Mouse (Mus musculus) liver, embryonic 16.5 days (tissue): ENCODE results near the gene Hspa1a. TPM values are rescaled to one million over a fixed set of nuclear protein-coding genes. Genes with fewer than 3 reads are reported as not detected.
"Not testable (repeated sequence)": the region's sequence is repeated elsewhere in the genome, so short reads cannot be mapped to it uniquely, and the experiment has no call there.

ENCODE experiments used
- ATAC-seq: fragments of 200-750 bp; cut with Nextera tagmentation; 2 replicates; pipeline ENCODE4 v1.8.0; 2017; ENCODE audit warnings: low read depth, mild to moderate bottlenecking, moderate number of reproducible peaks, moderate library complexity
- H3K27ac ChIP-seq: fragments of 300-500 bp; sonication (generic); 2 replicates; pipeline ENCODE4 v1.5.1; 2014; ENCODE audit warnings: mild to moderate bottlenecking, low read length
- H3K27me3 ChIP-seq: fragments of 300-500 bp; sonication (generic); 2 replicates; pipeline ENCODE4 v1.6.1; 2014; ENCODE audit warnings: low read depth, low read length, mixed read lengths; ENCODE audit not compliant: control insufficient read depth, insufficient read depth
- H3K36me3 ChIP-seq: fragments of 300-500 bp; sonication (generic); 2 replicates; pipeline ENCODE4 v1.6.1; 2014; ENCODE audit warnings: mild to moderate bottlenecking; ENCODE audit not compliant: control insufficient read depth, insufficient read depth
- H3K4me1 ChIP-seq: fragments of 300-500 bp; sonication (generic); 2 replicates; pipeline ENCODE4 v1.6.1; 2014; ENCODE audit warnings: low read depth, low read length, mixed read lengths; ENCODE audit not compliant: control insufficient read depth
- H3K4me2 ChIP-seq: fragments of 300-500 bp; sonication (generic); 2 replicates; pipeline ENCODE4 v1.6.1; 2014; ENCODE audit warnings: low read depth, low read length, mixed read lengths
- H3K4me3 ChIP-seq: fragments of 300-500 bp; sonication (generic); 2 replicates; pipeline ENCODE4 v1.5.1; 2014; ENCODE audit warnings: low read depth, mild to moderate bottlenecking, low read length
- H3K9ac ChIP-seq: fragments of 300-500 bp; sonication (generic); 2 replicates; pipeline ENCODE4 v1.6.1; 2014; ENCODE audit warnings: low read depth, low read length
- H3K9me3 ChIP-seq: fragments of 300-500 bp; sonication (generic); replicated peaks from 2 replicates; pipeline ENCODE4 v1.6.1; 2016; ENCODE audit warnings: low read length; ENCODE audit not compliant: control insufficient read depth
- WGBS: fragments of 180-500 bp; shearing (Covaris S2); extraction: QIAGEN DNeasy Blood & Tissue Kit; methylation state at CpG from one replicate; pipeline ENCODE4 v1.1.7; 2014; ENCODE audit not compliant: insufficient replicate concordance; 5-methylcytosine and 5-hydroxymethylcytosine counted together
- polyA plus RNA-seq: library from polyadenylated mRNA; unstranded; fragments of >200 nt; fragmentation: Nextera tagmentation; extraction: Ambion mirVana; gene quantifications from 2 replicates; pipeline ENCODE4 v1.2.1, GENCODE M21; 2015

Hspa1a gene
- polyA plus RNA-seq, 1 experiment from 2014 or later, result 0.87 TPM

GRCm38 (mm10) chr17:34954831-34955230 lies 17.1 kb downstream of the Hspa1a start:
- no peak overlapping the region for H3K4me3 ChIP-seq
- no peak overlapping the region for H3K9ac ChIP-seq
- H3K9me3 ChIP-seq, result no peaks in the 10 kb centered on the region
- peaks cover 18% of the 10 kb centered on the region for H3K4me1 ChIP-seq
- no peak overlapping the region for H3K27ac ChIP-seq
- 0 out of 2 replicates have a peak, but pooled peaks cover 3% of the 10 kb centered on the region for H3K36me3 ChIP-seq
- WGBS, result 79% methylated on average over 4 of the region's 4 CpGs
- no peak overlapping the region for H3K4me2 ChIP-seq
- H3K27me3 ChIP-seq, result peaks cover 10% of the 10 kb centered on the region
- ATAC-seq, result no peak

GRCm38 (mm10) chr17:34953904-34954303 lies 18.1 kb downstream of the Hspa1a start:
- ATAC-seq, result no peak

DNA sequence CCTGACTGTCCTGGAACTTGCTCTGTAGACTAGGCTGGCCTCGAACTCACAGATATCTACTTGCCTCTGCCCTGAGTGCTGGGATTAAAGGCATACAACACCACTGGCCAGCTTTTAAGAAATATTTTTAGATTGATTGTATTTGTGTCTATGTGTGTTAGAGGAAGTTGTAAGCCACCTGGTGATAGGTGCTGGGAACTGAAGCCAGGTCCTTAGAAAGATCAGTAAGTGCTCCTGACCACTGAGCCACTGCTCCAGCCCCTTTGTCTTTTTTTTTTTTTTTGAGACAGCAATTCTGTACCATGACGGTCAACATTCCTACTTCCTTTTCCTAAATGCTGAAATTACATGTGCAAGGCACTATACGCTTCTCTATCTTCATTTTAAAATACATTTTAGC lies 18.7 kb downstream of the Hspa1a start:
- Histone ChIP-seq H3K27me3 (peaks cover 7% of the 10 kb centered on the region), H3K4me1 (peaks cover 14% of the 10 kb centered on the region), H3K4me3 (no peak overlapping the region), H3K36me3 (0 out of 2 replicates have a peak, but pooled peaks cover 3% of the 10 kb centered on the region), H3K9me3 (no peaks in the 10 kb centered on the region), H3K4me2 (no peak overlapping the region), H3K9ac (peak overlapping the region; percentile 88; the same call in 1 of the 2 replicates), H3K27ac (no peak overlapping the region)
- no peak for ATAC-seq
- WGBS, result 55% methylated on average over 3 of the region's 3 CpGs

More at GRCm38 (mm10) chr17:34953904-34954303, 18.1 kb downstream of the Hspa1a start:
- 82% methylated on average over 4 of the region's 4 CpGs for WGBS
- Histone ChIP-seq H3K27ac (no peak overlapping the region), H3K4me3 (no peak overlapping the region), H3K4me1 (peaks cover 12% of the 10 kb centered on the region), H3K4me2 (no peak overlapping the region), H3K9ac (no peak overlapping the region), H3K9me3 (no peaks in the 10 kb centered on the region), H3K27me3 (peaks cover 7% of the 10 kb centered on the region), H3K36me3 (0 out of 2 replicates have a peak, but pooled peaks cover 3% of the 10 kb centered on the region)

DNA sequence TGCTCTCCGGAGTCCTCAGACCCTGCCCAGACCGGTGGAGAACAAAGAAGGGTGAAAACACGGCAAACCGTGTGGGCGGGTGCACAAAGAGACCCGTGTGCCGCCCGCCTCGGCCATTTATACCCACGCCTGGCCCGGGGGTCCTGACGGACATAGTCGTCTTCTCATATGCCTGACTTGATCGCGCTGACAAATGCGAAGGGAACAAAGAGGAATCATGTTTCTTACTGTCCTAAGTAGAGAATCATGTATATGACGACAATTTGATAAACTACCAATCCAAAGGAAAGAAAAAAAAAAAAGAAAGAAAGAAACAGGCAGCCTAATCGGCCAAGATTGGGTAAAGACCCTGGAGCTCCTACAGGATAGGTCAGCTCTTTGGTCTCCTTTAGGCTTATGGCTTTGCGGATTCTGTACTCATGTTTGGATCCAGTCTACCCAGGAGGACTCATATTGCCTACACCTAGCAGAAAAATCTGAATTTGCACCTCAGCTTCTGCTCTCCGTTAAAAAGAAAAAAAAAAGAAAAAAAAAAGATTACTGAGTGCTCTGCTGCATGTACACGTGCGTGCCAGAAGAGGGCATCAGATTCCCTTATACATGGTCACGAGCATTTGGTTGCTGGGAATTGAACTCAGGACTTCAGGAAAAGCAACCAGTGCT lies 19.4 kb downstream of the Hspa1a start:
- Histone ChIP-seq H3K27me3 (peaks cover 6% of the 10 kb centered on the region), H3K36me3 (0 out of 2 replicates have a peak, but pooled peaks cover 3% of the 10 kb centered on the region), H3K27ac (peak overlapping the region; percentile 81), H3K4me3 (peak overlapping the region; percentile 87), H3K9me3 (no peaks in the 10 kb centered on the region), H3K9ac (peak overlapping the region; percentile 88), H3K4me1 (peaks cover 14% of the 10 kb centered on the region), H3K4me2 (peak overlapping the region; percentile 90)
- peak; percentile 76 for ATAC-seq
- 0% methylated on average over 23 of the region's 23 CpGs for WGBS

DNA sequence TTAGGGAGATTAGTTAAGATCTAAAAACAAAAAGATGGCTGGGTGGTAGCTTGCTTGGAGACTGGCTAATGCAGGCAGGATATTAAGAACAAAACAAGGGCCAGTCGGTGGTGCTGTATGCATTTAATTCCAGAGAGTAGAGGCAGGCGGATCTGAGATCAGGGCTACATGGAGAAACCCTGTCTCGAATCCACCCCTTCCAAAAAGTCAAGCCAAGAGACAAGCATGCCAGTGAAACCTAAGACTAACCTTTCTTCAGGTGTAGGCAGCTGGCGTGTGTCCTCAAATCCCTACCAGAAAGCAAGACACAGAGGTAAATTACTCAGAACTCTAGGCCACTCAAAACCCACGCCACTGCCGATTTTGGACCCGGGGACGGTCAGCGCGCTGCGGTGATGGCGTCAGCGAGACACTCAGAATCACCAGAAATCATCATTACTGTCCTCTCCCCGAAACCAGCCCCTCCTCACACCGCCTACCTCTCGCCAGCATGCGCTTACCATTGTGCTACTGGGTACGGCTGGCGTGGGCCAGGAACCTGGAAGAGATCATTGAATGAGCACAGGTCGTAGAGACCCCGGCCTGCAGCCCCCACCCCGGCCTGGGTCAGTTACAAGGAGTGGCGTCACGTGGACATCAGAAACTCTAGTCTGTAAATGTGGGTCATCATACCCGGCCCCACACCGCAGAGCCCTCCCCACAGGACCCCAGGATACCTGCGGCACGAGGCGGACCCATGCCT lies 20.1 kb downstream of the Hspa1a start:
- under 1% methylated on average over 29 of the region's 29 CpGs for WGBS
- Histone ChIP-seq H3K4me3 (peak overlapping the region; percentile 87), H3K36me3 (0 out of 2 replicates have a peak, but pooled peaks cover 3% of the 10 kb centered on the region), H3K9me3 (no peaks in the 10 kb centered on the region), H3K9ac (peak overlapping the region; percentile 88), H3K27me3 (peaks cover under 1% of the 10 kb centered on the region), H3K4me1 (peaks cover 14% of the 10 kb centered on the region), H3K27ac (peak overlapping the region; percentile 81), H3K4me2 (peak overlapping the region; percentile 90)
- ATAC-seq, result peak; percentile 20

- peak overlapping the region; percentile 88 for H3K9ac ChIP-seq
- H3K4me1 ChIP-seq, result peaks cover 14% of the 10 kb centered on the region
- H3K9me3 ChIP-seq, result no peaks in the 10 kb centered on the region
- WGBS, result 13% methylated on average over 10 of the region's 10 CpGs
- peak overlapping the region; percentile 87 for H3K4me3 ChIP-seq
- H3K27ac ChIP-seq, result peak overlapping the region; percentile 81
- H3K36me3 ChIP-seq, result 0 out of 2 replicates have a peak, but pooled peaks cover 3% of the 10 kb centered on the region
- no peak for ATAC-seq
- peak overlapping the region; percentile 90 for H3K4me2 ChIP-seq
- H3K27me3 ChIP-seq, result no peaks in the 10 kb centered on the region; the same call in 1 of the 2 replicates
Measured at GRCm38 (mm10) chr17:34950514-34951455, 21.2 kb downstream of the Hspa1a start.

DNA sequence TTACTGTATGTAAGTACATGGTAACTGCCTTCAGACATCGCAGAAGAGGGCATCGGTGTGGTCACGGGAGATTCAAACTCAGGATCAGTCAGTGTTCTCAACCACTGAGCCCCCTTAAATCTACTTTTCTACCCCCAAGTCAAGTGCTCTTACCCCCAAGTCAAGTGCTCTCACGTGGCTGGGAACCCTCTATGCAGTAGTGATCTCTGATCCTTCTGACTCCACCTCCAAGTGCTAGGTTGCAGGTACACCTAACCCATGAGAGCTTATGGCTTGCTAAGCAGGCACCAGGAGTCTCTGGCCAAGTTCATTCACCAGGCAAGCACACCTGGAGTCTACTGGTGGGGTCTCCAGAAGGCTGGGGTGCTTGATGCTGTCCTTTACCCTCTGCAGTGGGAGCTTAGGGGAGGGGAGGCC lies 22.4 kb downstream of the Hspa1a start:
- WGBS, result 21% methylated on average over 4 of the region's 4 CpGs
- Histone ChIP-seq H3K4me2 (no peak overlapping the region), H3K36me3 (0 out of 2 replicates have a peak, but pooled peaks cover 3% of the 10 kb centered on the region), H3K9me3 (no peaks in the 10 kb centered on the region), H3K27ac (no peak overlapping the region), H3K9ac (no peak overlapping the region), H3K4me1 (peaks cover 14% of the 10 kb centered on the region), H3K4me3 (no peak overlapping the region), H3K27me3 (no peaks in the 10 kb centered on the region)
- ATAC-seq, result no peak

DNA sequence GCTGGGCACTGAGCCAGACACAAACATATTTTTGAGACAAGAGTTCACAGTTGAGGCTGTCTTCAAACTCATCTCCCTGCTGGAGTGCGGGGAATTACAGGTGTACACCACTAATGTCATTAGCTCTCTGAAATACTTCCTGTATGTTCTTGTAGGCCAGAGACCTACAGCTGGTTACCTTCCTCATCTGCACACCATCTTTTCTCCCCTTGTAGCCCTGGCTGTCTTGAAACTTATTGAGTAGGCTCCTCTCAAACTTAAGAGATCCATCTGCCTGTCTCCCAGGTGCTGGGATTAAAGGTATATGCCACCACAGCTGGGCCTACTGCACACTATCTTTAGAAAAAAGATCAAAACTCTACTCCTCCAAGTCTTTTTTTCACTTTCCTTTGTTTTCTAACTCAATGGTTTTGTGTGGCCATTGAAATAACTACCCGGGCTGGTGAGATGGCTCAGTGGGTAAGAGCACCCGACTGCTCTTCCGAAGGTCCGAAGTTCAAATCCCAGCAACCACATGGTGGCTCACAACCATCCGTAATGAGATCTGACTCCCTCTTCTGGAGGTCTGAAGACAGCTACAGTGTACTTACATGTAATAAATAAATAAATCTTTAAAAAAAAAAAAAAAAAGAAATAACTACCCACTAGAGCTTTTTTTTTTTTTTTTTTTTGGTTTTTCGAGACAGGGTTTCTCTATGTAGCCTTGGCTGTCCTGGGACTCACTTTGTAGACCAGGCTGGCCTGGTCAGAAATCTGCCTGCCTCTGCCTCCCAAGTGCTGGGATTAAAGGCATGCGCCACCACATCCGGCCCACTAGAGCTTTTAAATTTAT lies 23.0 kb downstream of the Hspa1a start:
- H3K27ac ChIP-seq, result 0 out of 2 replicates have a peak overlapping the region, but pooled peaks have one; percentile 22
- ATAC-seq, result not testable (repeated sequence)

More for the DNA sequence above, 23.0 kb downstream of the Hspa1a start:
- H3K4me1 ChIP-seq, result peaks cover 14% of the 10 kb centered on the region
- H3K4me3 ChIP-seq, H3K36me3 ChIP-seq, H3K4me2 ChIP-seq, H3K9ac ChIP-seq, H3K9me3 ChIP-seq, H3K27me3 ChIP-seq: not testable (repeated sequence)
- 41% methylated on average over 9 of the region's 9 CpGs for WGBS
